Mouse (Mus musculus) neural tube, embryonic 15.5 days (tissue): Measurements from ENCODE around the gene Syngr3. TPM values are rescaled to one million over a fixed set of nuclear protein-coding genes. Genes with fewer than 3 reads are reported as not detected.

ENCODE experiments used
- ATAC-seq: fragments of 200-750 bp; cut with Nextera tagmentation; 2 replicates; pipeline ENCODE4 v1.8.0; 2017; ENCODE audit warnings: mild to moderate bottlenecking, moderate TSS enrichment, moderate library complexity; ENCODE audit not compliant: low FRiP score
- H3K27ac ChIP-seq: fragments of 300-500 bp; sonication (generic); replicated peaks from 2 replicates; pipeline ENCODE4 v1.5.1; 2015; ENCODE audit warnings: mild to moderate bottlenecking, inconsistent platforms
- H3K27me3 ChIP-seq: fragments of 300-500 bp; sonication (generic); replicated peaks from 2 replicates; pipeline ENCODE4 v1.6.1; 2015; ENCODE audit warnings: inconsistent platforms
- H3K36me3 ChIP-seq: fragments of 300-500 bp; sonication (generic); 2 replicates; pipeline ENCODE4 v1.6.1; 2015; ENCODE audit warnings: inconsistent platforms
- H3K4me1 ChIP-seq: fragments of 300-500 bp; sonication (generic); 2 replicates; pipeline ENCODE4 v1.6.1; 2015; ENCODE audit warnings: inconsistent platforms
- H3K4me2 ChIP-seq: fragments of 300-500 bp; sonication (generic); 2 replicates; pipeline ENCODE4 v1.6.1; 2015; ENCODE audit warnings: inconsistent platforms, mild to moderate bottlenecking, moderate library complexity
- H3K4me3 ChIP-seq: fragments of 300-500 bp; sonication (generic); replicated peaks from 2 replicates; pipeline ENCODE4 v1.5.1; 2015; ENCODE audit warnings: mild to moderate bottlenecking, inconsistent platforms
- H3K9ac ChIP-seq: fragments of 300-500 bp; sonication (generic); replicated peaks from 2 replicates; pipeline ENCODE4 v1.6.1; 2015; ENCODE audit warnings: mild to moderate bottlenecking, inconsistent platforms
- H3K9me3 ChIP-seq: fragments of 300-500 bp; sonication (generic); replicated peaks from 2 replicates; pipeline ENCODE4 v1.6.1; 2016; ENCODE audit warnings: inconsistent platforms
- WGBS: fragments of 180-500 bp; shearing (Covaris S2); methylation state at CpG from one replicate; pipeline ENCODE4 v1.1.7; 2015; ENCODE audit warnings: mixed read lengths; 5-methylcytosine and 5-hydroxymethylcytosine counted together
- polyA plus RNA-seq: library from polyadenylated mRNA; unstranded; fragments of >200 nt; fragmentation: Nextera tagmentation; extraction: Ambion mirVana; gene quantifications from 2 replicates; pipeline ENCODE4 v1.2.1, GENCODE M21; 2015

Gene Syngr3
- polyA plus RNA-seq, 1 experiment from 2014 or later, result 242 TPM

DNA sequence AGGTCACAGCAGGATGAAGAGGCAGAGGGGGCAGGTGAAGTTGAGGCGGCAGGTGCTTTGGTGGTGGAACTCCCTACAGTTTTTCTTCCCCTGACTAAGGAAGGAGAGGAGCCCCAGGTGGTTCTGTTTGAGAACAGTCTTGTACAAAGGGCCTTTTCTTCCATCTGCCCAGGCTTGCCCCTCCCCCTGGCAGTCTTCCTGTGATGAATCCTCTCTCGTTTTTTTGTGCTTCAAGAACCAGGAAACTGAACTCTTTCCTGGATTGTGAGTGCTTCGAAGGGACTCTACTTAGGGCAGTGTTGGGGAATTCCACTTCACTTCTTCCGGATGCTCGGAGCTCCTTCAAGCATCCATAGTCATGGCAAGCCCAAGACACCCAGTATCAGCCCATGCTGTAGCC, 8.2 kb upstream of the Syngr3 start:
- no peak overlapping the region for H3K9ac ChIP-seq

DNA sequence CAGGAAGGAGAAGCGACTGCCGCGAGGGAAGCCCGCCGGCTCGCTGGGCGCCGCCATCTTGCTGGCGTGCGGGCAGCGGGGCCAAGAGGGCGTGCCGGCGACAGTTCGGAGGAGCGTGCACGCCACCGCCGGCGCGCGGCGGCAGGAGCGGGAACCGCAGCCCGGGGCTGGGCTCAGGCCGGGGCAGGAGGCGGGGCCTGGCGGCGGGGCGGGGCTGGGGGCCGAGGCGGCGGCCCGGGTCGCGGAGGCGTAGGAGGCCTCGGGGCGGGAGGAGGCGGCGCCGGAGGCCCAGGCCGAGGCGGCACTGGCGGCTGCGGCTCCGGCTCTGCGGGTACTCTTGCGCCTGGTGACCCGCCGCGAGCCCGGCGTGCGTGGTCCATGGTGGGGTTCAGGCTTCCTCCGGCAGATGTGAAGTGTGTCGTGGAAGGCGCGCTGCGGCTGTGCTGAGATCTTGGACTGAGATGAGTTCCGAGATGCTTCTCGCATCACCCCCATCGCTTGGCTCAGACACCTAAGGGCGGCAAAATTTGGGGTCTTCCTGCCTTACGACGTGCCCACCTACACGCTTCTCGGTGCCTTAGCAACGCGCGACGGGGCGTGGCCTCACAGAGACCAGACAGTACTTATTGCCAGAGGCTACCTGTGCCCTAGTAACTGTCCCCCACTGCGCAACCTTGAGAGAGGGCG, 6.4 kb upstream of the Syngr3 start, which contains the start of the genes Gfer and Noxo1:
Gene Gfer, minus strand, starts transcription at position 146 of the 687 bp plus-strand sequence.
Gene Noxo1, plus strand, starts transcription at position 224 of the 687 bp plus-strand sequence.
- H3K4me1 ChIP-seq, result peaks cover 41% of the 10 kb centered on the region
- no peaks in the 10 kb centered on the region for H3K27me3 ChIP-seq
- H3K36me3 ChIP-seq, result peaks cover 30% of the 10 kb centered on the region
- peak; percentile 93 for ATAC-seq
- H3K9ac ChIP-seq, result peak within 1 kb of the TSS; percentile 84
- H3K27ac ChIP-seq, result peak within 1 kb of the TSS; percentile 93
- no peaks in the 10 kb centered on the region for H3K9me3 ChIP-seq
- peak within 1 kb of the TSS; percentile 60 for H3K4me3 ChIP-seq
- H3K4me2 ChIP-seq, result peak within 1 kb of the TSS; percentile 76
- WGBS, result under 1% methylated on average over 65 of the region's 76 CpGs

More for the DNA sequence above, 8.2 kb upstream of the Syngr3 start:
- ATAC-seq, result no peak
- no peak overlapping the region for H3K4me3 ChIP-seq
- peaks cover 36% of the 10 kb centered on the region for H3K4me1 ChIP-seq
- WGBS, result 22% methylated on average over 5 of the region's 5 CpGs
- H3K9me3 ChIP-seq, result no peaks in the 10 kb centered on the region
- no peak overlapping the region for H3K27ac ChIP-seq
- H3K36me3 ChIP-seq, result peaks cover 40% of the 10 kb centered on the region
- H3K4me2 ChIP-seq, result no peak overlapping the region
- H3K27me3 ChIP-seq, result no peaks in the 10 kb centered on the region

GRCm38 (mm10) chr17:24695326-24696010, 5.7 kb upstream of the Syngr3 start:
- 6% methylated on average over 47 of the region's 51 CpGs for WGBS
- peak overlapping the region; percentile 76 for H3K4me2 ChIP-seq
- H3K9ac ChIP-seq, result peak overlapping the region; percentile 84
- peak; percentile 45 for ATAC-seq
- H3K9me3 ChIP-seq, result no peaks in the 10 kb centered on the region
- peaks cover 48% of the 10 kb centered on the region for H3K4me1 ChIP-seq
- peak overlapping the region; percentile 60 for H3K4me3 ChIP-seq
- 0 out of 2 replicates have a peak, but pooled peaks cover 4% of the 10 kb centered on the region for H3K27me3 ChIP-seq
- H3K27ac ChIP-seq, result peak overlapping the region; percentile 93
- H3K36me3 ChIP-seq, result peaks cover 23% of the 10 kb centered on the region

- Histone ChIP-seq H3K4me3 (no peak overlapping the region), H3K9me3 (no peaks in the 10 kb centered on the region), H3K36me3 (peaks cover 10% of the 10 kb centered on the region), H3K27me3 (peaks cover 16% of the 10 kb centered on the region), H3K4me2 (no peak overlapping the region), H3K4me1 (peaks cover 67% of the 10 kb centered on the region), H3K27ac (no peak overlapping the region), H3K9ac (no peak overlapping the region)
- ATAC-seq, result no peak
- WGBS, result 77% methylated on average over 5 of the region's 5 CpGs
Observed at GRCm38 (mm10) chr17:24692385-24692784, 2.6 kb upstream of the Syngr3 start.

DNA sequence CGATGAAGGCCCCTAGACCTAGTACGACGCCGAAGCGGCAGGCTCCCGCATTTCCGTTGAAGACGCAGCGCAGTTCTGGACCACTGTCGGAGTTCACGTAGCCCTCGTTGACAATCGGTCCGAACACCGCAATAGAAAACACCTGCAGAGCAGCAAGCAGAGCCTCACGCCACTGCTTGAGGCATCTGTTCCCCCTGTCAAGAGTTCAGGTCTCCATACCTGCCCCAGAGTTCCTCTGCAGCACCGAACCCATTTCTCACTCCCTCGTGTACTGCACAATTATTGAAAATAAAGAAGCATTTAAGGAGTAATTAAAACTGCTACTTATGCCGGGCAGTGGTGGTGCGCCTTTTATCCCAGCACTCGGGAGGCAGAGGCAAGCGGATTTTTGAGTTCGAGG, 2.2 kb downstream of the Syngr3 start:
- H3K9ac ChIP-seq, result peak overlapping the region; percentile 35

GRCm38 (mm10) chr17:24687146-24687595, 2.6 kb downstream of the Syngr3 start:
- peaks cover 7% of the 10 kb centered on the region for H3K36me3 ChIP-seq
- no peaks in the 10 kb centered on the region for H3K9me3 ChIP-seq
- peak overlapping the region; percentile 70 for H3K4me3 ChIP-seq
- 3% methylated on average over 24 of the region's 25 CpGs for WGBS
- H3K27me3 ChIP-seq, result peaks cover 19% of the 10 kb centered on the region
- ATAC-seq, result no peak
- peak overlapping the region; percentile 35 for H3K9ac ChIP-seq
- H3K27ac ChIP-seq, result no peak overlapping the region
- peaks cover 46% of the 10 kb centered on the region for H3K4me1 ChIP-seq
- H3K4me2 ChIP-seq, result peak overlapping the region; percentile 64

More for the DNA sequence above, 2.2 kb downstream of the Syngr3 start:
- WGBS, result 20% methylated on average over 23 of the region's 23 CpGs
- H3K4me2 ChIP-seq, result peak overlapping the region; percentile 64
- peaks cover 7% of the 10 kb centered on the region for H3K36me3 ChIP-seq
- H3K9me3 ChIP-seq, result no peaks in the 10 kb centered on the region
- peak overlapping the region; percentile 70 for H3K4me3 ChIP-seq
- no peak for ATAC-seq
- H3K27ac ChIP-seq, result no peak overlapping the region
- peaks cover 48% of the 10 kb centered on the region for H3K4me1 ChIP-seq
- peaks cover 19% of the 10 kb centered on the region for H3K27me3 ChIP-seq

DNA sequence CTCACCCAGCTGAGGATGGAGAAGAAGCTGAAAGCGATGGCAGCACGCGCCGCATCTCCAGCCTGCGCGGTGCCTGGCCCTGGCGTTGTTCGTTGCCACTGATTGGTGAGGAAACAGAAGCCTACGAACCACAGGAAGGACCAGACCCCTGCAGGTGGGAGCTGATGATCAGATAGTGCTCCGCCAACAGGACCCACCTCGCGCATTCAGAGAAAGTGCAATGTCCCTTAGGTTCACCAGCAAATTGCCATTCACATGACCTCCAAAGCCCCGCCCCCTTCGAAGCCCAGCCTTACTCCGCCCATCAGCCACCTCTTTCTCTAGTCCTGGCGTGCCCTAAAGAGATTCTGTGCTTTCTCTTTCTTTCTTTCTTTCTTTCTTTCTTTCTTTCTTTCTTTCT, 3.2 kb downstream of the Syngr3 start:
- Histone ChIP-seq H3K4me1 (peaks cover 46% of the 10 kb centered on the region), H3K36me3 (peaks cover 14% of the 10 kb centered on the region), H3K4me3 (no peak overlapping the region), H3K27me3 (peaks cover 19% of the 10 kb centered on the region), H3K9ac (no peak overlapping the region), H3K4me2 (peak overlapping the region; percentile 21; the same call in 1 of the 2 replicates), H3K27ac (no peak overlapping the region), H3K9me3 (no peaks in the 10 kb centered on the region)
- ATAC-seq, result no peak
- 32% methylated on average over 16 of the region's 16 CpGs for WGBS

GRCm38 (mm10) chr17:24677500-24678080, 12.2 kb downstream of the Syngr3 start:
- H3K27me3 ChIP-seq, result no peaks in the 10 kb centered on the region
- H3K4me1 ChIP-seq, result peaks cover 13% of the 10 kb centered on the region
- H3K36me3 ChIP-seq, result peaks cover 60% of the 10 kb centered on the region
- no peak for ATAC-seq
- H3K9ac ChIP-seq, result no peak overlapping the region
- no peak overlapping the region for H3K4me3 ChIP-seq
- H3K9me3 ChIP-seq, result no peaks in the 10 kb centered on the region
- H3K4me2 ChIP-seq, result no peak overlapping the region
- WGBS, result 88% methylated on average over 24 of the region's 24 CpGs
- H3K27ac ChIP-seq, result no peak overlapping the region

GRCm38 (mm10) chr17:24676877-24677276, 12.9 kb downstream of the Syngr3 start:
- Histone ChIP-seq H3K4me3 (no peak overlapping the region), H3K4me2 (no peak overlapping the region), H3K36me3 (peaks cover 53% of the 10 kb centered on the region), H3K27me3 (no peaks in the 10 kb centered on the region), H3K9me3 (no peaks in the 10 kb centered on the region), H3K9ac (no peak overlapping the region), H3K4me1 (peaks cover 20% of the 10 kb centered on the region), H3K27ac (no peak overlapping the region)
- ATAC-seq, result no peak
- WGBS, result 93% methylated on average over 5 of the region's 5 CpGs

- no peak for ATAC-seq
- Histone ChIP-seq H3K4me1 (peaks cover 27% of the 10 kb centered on the region), H3K4me3 (no peak overlapping the region), H3K9ac (no peak overlapping the region), H3K36me3 (peaks cover 46% of the 10 kb centered on the region), H3K27ac (no peak overlapping the region), H3K4me2 (no peak overlapping the region), H3K27me3 (no peaks in the 10 kb centered on the region), H3K9me3 (no peaks in the 10 kb centered on the region)
- 68% methylated on average over 2 of the region's 2 CpGs for WGBS
Observed at GRCm38 (mm10) chr17:24676187-24676586, 13.6 kb downstream of the Syngr3 start.

GRCm38 (mm10) chr17:24674277-24674676, 15.5 kb downstream of the Syngr3 start:
- Histone ChIP-seq H3K27ac (no peak overlapping the region), H3K4me1 (peaks cover 39% of the 10 kb centered on the region), H3K4me3 (no peak overlapping the region), H3K36me3 (peaks cover 28% of the 10 kb centered on the region), H3K9me3 (no peaks in the 10 kb centered on the region), H3K27me3 (no peaks in the 10 kb centered on the region), H3K9ac (no peak overlapping the region), H3K4me2 (no peak overlapping the region)
- no peak for ATAC-seq
- 91% methylated on average over 7 of the region's 7 CpGs for WGBS
